9 mouse cellular contexts compared by ENCODE assay signal in genomic region chr3:9554916-9555315, GRCm38 (mm10).
"Had no signal": no experiment of that assay in that cellular context is flagged by ENCODE, and none has a peak within 500 bp of the region (broad histone marks: within the 10 kb centered on the region; RNA-seq: fewer than 3 reads in every experiment).

No protein-coding gene starts in this region.

- ATAC-seq: midbrain, embryonic 13.5 days; midbrain, embryonic 15.5 days had no signal

- DNase-seq: lung, adult 18-20 months; lung, embryonic 14.5 days; lung, postnatal 4 days; right cerebral cortex, postnatal 14 days; thymus, adult 2 months; thymus, postnatal 25 days; thymus, postnatal 4 days had no signal
